Mouse (Mus musculus): ENCODE data around the gene Zfp771. TPM values are rescaled to one million over a fixed set of nuclear protein-coding genes. Genes with fewer than 3 reads are reported as not detected.

Gene Zfp771
- polyA plus RNA-seq (2014; fragmentation: Illumina TruSeq; extraction: RNeasy Lipid Tissue Mini Kit (QIAGEN cat#74804); ENCODE audit: low read depth, low replicate concordance) = not detected

DNA sequence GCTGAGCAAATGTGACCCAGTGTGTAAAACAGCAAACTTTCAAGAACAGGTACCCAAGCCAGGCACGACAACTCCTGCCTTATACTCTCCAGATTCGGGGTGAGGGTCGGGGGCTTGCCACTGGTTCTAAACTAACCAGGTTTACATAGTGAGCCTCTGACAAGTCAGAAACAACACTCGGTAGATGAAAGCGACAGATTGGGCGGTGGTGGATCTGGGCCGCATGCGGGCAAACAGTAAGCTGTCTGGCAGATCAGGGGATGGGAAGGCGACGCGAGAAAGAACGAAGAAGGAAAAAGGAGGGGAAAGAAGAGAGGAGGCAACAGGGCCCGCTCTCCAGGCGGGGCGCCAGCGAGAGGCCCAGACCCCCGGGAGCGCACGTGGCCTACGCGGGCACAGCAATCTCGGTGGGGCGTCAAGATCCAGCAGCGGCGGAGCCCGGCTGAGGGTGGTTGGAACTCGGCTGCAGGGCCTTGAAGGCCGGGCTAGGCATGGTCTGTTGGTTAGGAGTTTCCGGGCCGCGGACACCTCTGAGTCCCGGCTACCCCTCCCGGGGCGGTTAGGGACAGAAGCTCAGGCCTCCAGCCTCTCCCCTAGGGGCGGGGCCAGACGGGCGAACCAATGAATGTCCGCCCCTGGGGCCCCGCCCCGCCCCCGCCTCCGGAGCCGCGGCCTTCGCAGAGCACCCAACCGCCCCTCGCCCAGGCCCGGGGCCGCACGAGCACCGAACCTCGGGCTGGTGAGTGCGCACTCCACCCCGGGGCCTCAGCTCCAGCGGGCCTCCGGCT is at the start of gene Zfp771:
TSS of gene Zfp771 (plus strand) at position 405 of the 788 bp plus-strand sequence.

GRCm38 (mm10) chr7:127195544-127196295 is 48.4 kb upstream of the Zfp771 start, which contains the start of gene Cd2bp2:
Gene Cd2bp2 (minus strand): TSS chr7:127196050.

DNA sequence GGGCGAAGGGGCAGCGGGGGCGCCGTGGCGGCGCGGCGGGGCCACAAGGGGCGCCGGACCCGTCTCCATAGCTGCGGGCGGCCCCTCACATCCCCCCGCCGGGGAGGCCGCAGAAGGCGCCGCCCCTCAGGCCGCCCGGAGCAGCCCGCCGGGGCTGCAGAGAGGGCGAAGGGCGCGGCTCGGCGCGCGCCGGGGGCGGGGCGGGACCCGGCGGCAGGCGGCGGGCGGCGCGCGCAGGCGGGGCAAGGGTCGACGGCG is 35.9 kb upstream of the Zfp771 start, which contains the start of gene Tbc1d10b:
TSS of gene Tbc1d10b (minus strand) at position 174 of the 258 bp plus-strand sequence.

GRCm38 (mm10) chr7:127208553-127209438 is 35.3 kb upstream of the Zfp771 start, which contains the start of gene Mylpf:
Gene Mylpf (plus strand): TSS chr7:127208890.

GRCm38 (mm10) chr7:127232622-127233367 is 11.3 kb upstream of the Zfp771 start, which contains the start of the genes Zfp553 and Sept1:
Gene Zfp553 (plus strand): TSS chr7:127233061.
Gene Sept1 (minus strand): TSS chr7:127233130.

GRCm38 (mm10) chr7:127260309-127261111 is 16.4 kb downstream of the Zfp771 start, which contains the start of gene Dctpp1:
Gene Dctpp1 (minus strand): TSS chr7:127260709.

DNA sequence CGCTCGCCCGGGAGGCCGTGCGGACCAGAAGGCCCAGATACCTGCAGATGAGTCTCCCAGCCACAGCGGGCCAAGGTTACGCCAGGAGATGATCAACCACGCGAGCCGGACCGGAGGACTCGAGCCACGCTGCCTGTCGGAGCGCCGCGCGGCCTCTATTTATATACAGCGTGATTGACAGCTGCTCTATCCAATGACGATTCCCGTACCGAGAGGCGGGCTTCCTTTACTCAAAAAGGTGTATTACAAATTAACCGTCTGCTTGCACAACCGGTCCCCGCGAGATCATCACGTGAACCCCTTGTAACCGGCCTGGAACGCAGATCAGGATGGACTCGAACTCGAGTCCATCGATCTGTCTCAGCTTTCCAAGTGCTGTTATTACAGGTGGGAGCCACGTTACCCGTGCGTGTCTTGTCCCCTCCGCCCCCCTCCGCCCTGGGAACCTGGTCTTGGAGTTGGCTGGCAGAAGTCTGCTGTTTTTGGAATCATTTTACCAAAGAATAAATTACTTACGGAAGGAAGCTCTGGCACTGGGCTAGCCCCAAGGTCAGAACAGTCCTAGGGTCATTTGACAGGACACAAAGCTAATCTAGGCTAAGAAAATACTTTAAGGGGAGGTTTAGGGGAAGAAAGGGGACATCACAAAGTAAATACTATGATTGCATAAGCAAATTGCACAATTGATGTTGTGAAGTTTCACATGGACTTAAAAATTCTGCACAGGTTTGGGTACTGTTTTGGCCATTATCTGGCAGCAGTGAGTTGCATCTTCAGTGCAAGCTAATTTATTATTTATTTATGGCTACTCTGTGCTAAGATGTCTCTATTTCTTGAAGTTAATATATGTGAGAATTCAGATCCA is 30.1 kb downstream of the Zfp771 start, which contains the start of gene Sephs2:
TSS of gene Sephs2 (minus strand) at position 131 of the 865 bp plus-strand sequence.

DNA sequence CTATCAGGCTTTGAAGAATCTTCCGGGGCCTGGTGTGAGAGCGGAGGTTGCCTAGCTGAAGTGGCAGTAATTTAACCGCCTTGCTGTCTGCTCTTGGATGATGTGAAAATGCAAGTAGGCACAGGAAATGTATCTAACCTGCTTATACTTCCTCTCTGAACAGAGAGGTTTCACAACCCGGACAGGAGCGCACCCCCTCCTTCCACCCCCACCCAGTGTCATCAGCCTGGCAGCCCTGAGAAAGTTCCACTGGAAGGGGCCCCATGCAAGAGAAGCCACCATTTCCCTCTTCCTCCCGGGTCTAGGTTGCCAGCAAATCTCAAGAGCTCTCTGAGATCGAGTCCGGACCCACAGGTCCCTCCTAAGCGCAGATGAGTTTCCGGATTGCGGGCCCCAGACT is 52.0 kb downstream of the Zfp771 start, which contains the start of gene Itgal:
TSS of gene Itgal (plus strand) at position 163 of the 400 bp plus-strand sequence.

Other genes with a start within 250 kb of the Zfp771 start
- 0.53 TPM for gene Mvp, start 229.7 kb upstream of the Zfp771 start, polyA plus RNA-seq (2014; fragmentation: Illumina TruSeq; extraction: RNeasy Lipid Tissue Mini Kit (QIAGEN cat#74804); ENCODE audit: low read depth, low replicate concordance)
- gene Pagr1b, start 227.8 kb upstream of the Zfp771 start, polyA plus RNA-seq (2014; fragmentation: Illumina TruSeq; extraction: RNeasy Lipid Tissue Mini Kit (QIAGEN cat#74804); ENCODE audit: low read depth, low replicate concordance) = not detected
- gene Pagr1a, start 226.9 kb upstream of the Zfp771 start, polyA plus RNA-seq (2014; fragmentation: Illumina TruSeq; extraction: RNeasy Lipid Tissue Mini Kit (QIAGEN cat#74804); ENCODE audit: low read depth, low replicate concordance) = not detected
- 0.61 TPM for gene Gm42742, start 223.2 kb upstream of the Zfp771 start, polyA plus RNA-seq (2014; fragmentation: Illumina TruSeq; extraction: RNeasy Lipid Tissue Mini Kit (QIAGEN cat#74804); ENCODE audit: low read depth, low replicate concordance)
- gene Prrt2, start 223.1 kb upstream of the Zfp771 start, polyA plus RNA-seq (2014; fragmentation: Illumina TruSeq; extraction: RNeasy Lipid Tissue Mini Kit (QIAGEN cat#74804); ENCODE audit: low read depth, low replicate concordance) = not detected
- 15.0 TPM for gene Maz, start 217.2 kb upstream of the Zfp771 start, polyA plus RNA-seq (2014; fragmentation: Illumina TruSeq; extraction: RNeasy Lipid Tissue Mini Kit (QIAGEN cat#74804); ENCODE audit: low read depth, low replicate concordance)
- not detected for gene Kif22, start 201.8 kb upstream of the Zfp771 start, polyA plus RNA-seq (2014; fragmentation: Illumina TruSeq; extraction: RNeasy Lipid Tissue Mini Kit (QIAGEN cat#74804); ENCODE audit: low read depth, low replicate concordance)
- not detected for gene Zg16, start 156.9 kb upstream of the Zfp771 start, polyA plus RNA-seq (2014; fragmentation: Illumina TruSeq; extraction: RNeasy Lipid Tissue Mini Kit (QIAGEN cat#74804); ENCODE audit: low read depth, low replicate concordance)
- 0.73 TPM for gene AI467606, start 152.9 kb upstream of the Zfp771 start, polyA plus RNA-seq (2014; fragmentation: Illumina TruSeq; extraction: RNeasy Lipid Tissue Mini Kit (QIAGEN cat#74804); ENCODE audit: low read depth, low replicate concordance)
- 22.6 TPM for gene Qprt, start 122.0 kb upstream of the Zfp771 start, polyA plus RNA-seq (2014; fragmentation: Illumina TruSeq; extraction: RNeasy Lipid Tissue Mini Kit (QIAGEN cat#74804); ENCODE audit: low read depth, low replicate concordance)
- gene Spn, start 106.5 kb upstream of the Zfp771 start, polyA plus RNA-seq (2014; fragmentation: Illumina TruSeq; extraction: RNeasy Lipid Tissue Mini Kit (QIAGEN cat#74804); ENCODE audit: low read depth, low replicate concordance) = 0.65 TPM
- 11.2 TPM for gene Cd2bp2, start 48.2 kb upstream of the Zfp771 start, polyA plus RNA-seq (2014; fragmentation: Illumina TruSeq; extraction: RNeasy Lipid Tissue Mini Kit (QIAGEN cat#74804); ENCODE audit: low read depth, low replicate concordance)
- gene Tbc1d10b, start 35.8 kb upstream of the Zfp771 start, polyA plus RNA-seq (2014; fragmentation: Illumina TruSeq; extraction: RNeasy Lipid Tissue Mini Kit (QIAGEN cat#74804); ENCODE audit: low read depth, low replicate concordance) = 1.9 TPM
- gene Mylpf, start 35.4 kb upstream of the Zfp771 start, polyA plus RNA-seq (2014; fragmentation: Illumina TruSeq; extraction: RNeasy Lipid Tissue Mini Kit (QIAGEN cat#74804); ENCODE audit: low read depth, low replicate concordance) = not detected
- gene Zfp553, start 11.2 kb upstream of the Zfp771 start, polyA plus RNA-seq (2014; fragmentation: Illumina TruSeq; extraction: RNeasy Lipid Tissue Mini Kit (QIAGEN cat#74804); ENCODE audit: low read depth, low replicate concordance) = 1.3 TPM
- gene Sept1, start 11.1 kb upstream of the Zfp771 start, polyA plus RNA-seq (2014; fragmentation: Illumina TruSeq; extraction: RNeasy Lipid Tissue Mini Kit (QIAGEN cat#74804); ENCODE audit: low read depth, low replicate concordance) = not detected
- gene Dctpp1, start 16.4 kb downstream of the Zfp771 start, polyA plus RNA-seq (2014; fragmentation: Illumina TruSeq; extraction: RNeasy Lipid Tissue Mini Kit (QIAGEN cat#74804); ENCODE audit: low read depth, low replicate concordance) = not detected
- 208 TPM for gene Sephs2, start 29.8 kb downstream of the Zfp771 start, polyA plus RNA-seq (2014; fragmentation: Illumina TruSeq; extraction: RNeasy Lipid Tissue Mini Kit (QIAGEN cat#74804); ENCODE audit: low read depth, low replicate concordance)
- 0.16 TPM for gene Itgal, start 52.0 kb downstream of the Zfp771 start, polyA plus RNA-seq (2014; fragmentation: Illumina TruSeq; extraction: RNeasy Lipid Tissue Mini Kit (QIAGEN cat#74804); ENCODE audit: low read depth, low replicate concordance)
- gene Zfp768, start 101.3 kb downstream of the Zfp771 start, polyA plus RNA-seq (2014; fragmentation: Illumina TruSeq; extraction: RNeasy Lipid Tissue Mini Kit (QIAGEN cat#74804); ENCODE audit: low read depth, low replicate concordance) = 4.7 TPM
- gene Zfp747, start 131.8 kb downstream of the Zfp771 start, polyA plus RNA-seq (2014; fragmentation: Illumina TruSeq; extraction: RNeasy Lipid Tissue Mini Kit (QIAGEN cat#74804); ENCODE audit: low read depth, low replicate concordance) = 1.6 TPM
- gene 9130019O22Rik, start 142.9 kb downstream of the Zfp771 start, polyA plus RNA-seq (2014; fragmentation: Illumina TruSeq; extraction: RNeasy Lipid Tissue Mini Kit (QIAGEN cat#74804); ENCODE audit: low read depth, low replicate concordance) = 0.97 TPM
- 0.69 TPM for gene E430018J23Rik, start 149.4 kb downstream of the Zfp771 start, polyA plus RNA-seq (2014; fragmentation: Illumina TruSeq; extraction: RNeasy Lipid Tissue Mini Kit (QIAGEN cat#74804); ENCODE audit: low read depth, low replicate concordance)
- gene Zfp764, start 162.5 kb downstream of the Zfp771 start, polyA plus RNA-seq (2014; fragmentation: Illumina TruSeq; extraction: RNeasy Lipid Tissue Mini Kit (QIAGEN cat#74804); ENCODE audit: low read depth, low replicate concordance) = 2.5 TPM
- gene Zfp688, start 177.8 kb downstream of the Zfp771 start, polyA plus RNA-seq (2014; fragmentation: Illumina TruSeq; extraction: RNeasy Lipid Tissue Mini Kit (QIAGEN cat#74804); ENCODE audit: low read depth, low replicate concordance) = 0.89 TPM
- gene Zfp689, start 204.9 kb downstream of the Zfp771 start, polyA plus RNA-seq (2014; fragmentation: Illumina TruSeq; extraction: RNeasy Lipid Tissue Mini Kit (QIAGEN cat#74804); ENCODE audit: low read depth, low replicate concordance) = 0.89 TPM
- 10.5 TPM for gene Prr14, start 215.3 kb downstream of the Zfp771 start, polyA plus RNA-seq (2014; fragmentation: Illumina TruSeq; extraction: RNeasy Lipid Tissue Mini Kit (QIAGEN cat#74804); ENCODE audit: low read depth, low replicate concordance)
- 6.2 TPM for gene Fbrs, start 234.9 kb downstream of the Zfp771 start, polyA plus RNA-seq (2014; fragmentation: Illumina TruSeq; extraction: RNeasy Lipid Tissue Mini Kit (QIAGEN cat#74804); ENCODE audit: low read depth, low replicate concordance)

Data from kidney, adult 10 weeks (tissue).